Mouse (Mus musculus) G1E (cell line): ENCODE data around the gene Leng1.

ENCODE experiments used
- CTCF ChIP-seq: IDR thresholded peaks from 2 replicates; pipeline ENCODE4 v1.5.1; 2012; ENCODE audit warnings: low read depth, low read length, inconsistent platforms, mixed read lengths
- GATA1 ChIP-seq: IDR thresholded peaks from 2 replicates; pipeline ENCODE4 v1.6.1; 2012; ENCODE audit warnings: borderline replicate concordance, low read length, inconsistent platforms, mixed read lengths
- TAL1 ChIP-seq: conservative IDR thresholded peaks from 2 replicates; pipeline ENCODE4 v1.6.1; 2012; ENCODE audit warnings: low read depth, low read length, inconsistent platforms, mixed read lengths

GRCm38 (mm10) chr7:3646641-3647040 is 19.0 kb downstream of the Leng1 start:
- TF ChIP-seq CTCF = no peak
- TF ChIP-seq GATA1 = no peak
- TF ChIP-seq TAL1 = no peak
